Mouse (Mus musculus) brain, embryonic 14.5 days (tissue): ENCODE data around the gene T2. TPM values are rescaled to one million over a fixed set of nuclear protein-coding genes. Genes with fewer than 3 reads are reported as not detected.

Source experiments
- DNase-seq: peaks from one replicate; pipeline ENCODE4 v3.0.0-alpha.2; 2011; ENCODE audit warnings: low read depth
- CTCF ChIP-seq: fragments of 200-500 bp; IDR thresholded peaks from 2 replicates; pipeline ENCODE4 v1.5.1; 2012; ENCODE audit warnings: inconsistent platforms, mild to moderate bottlenecking, moderate library complexity, borderline replicate concordance; ENCODE audit not compliant: insufficient read depth, insufficient read length; ENCODE audit errors: extremely low read depth
- POLR2A ChIP-seq: fragments of 200-500 bp; IDR thresholded peaks from 2 replicates; pipeline ENCODE4 v1.6.1; 2012; ENCODE audit warnings: mild to moderate bottlenecking, inconsistent platforms, borderline replicate concordance; ENCODE audit not compliant: poor library complexity, insufficient read depth, insufficient read length, severe bottlenecking; ENCODE audit errors: extremely low read depth
- polyA plus RNA-seq: library from polyadenylated mRNA; depleted of rRNA; stranded (reverse); fragments of >200 nt; gene quantifications from 2 replicates; pipeline ENCODE4 v1.2.3, GENCODE M21; 2012

Gene T2
- polyA plus RNA-seq, 1 experiment = 0.81 TPM

DNA sequence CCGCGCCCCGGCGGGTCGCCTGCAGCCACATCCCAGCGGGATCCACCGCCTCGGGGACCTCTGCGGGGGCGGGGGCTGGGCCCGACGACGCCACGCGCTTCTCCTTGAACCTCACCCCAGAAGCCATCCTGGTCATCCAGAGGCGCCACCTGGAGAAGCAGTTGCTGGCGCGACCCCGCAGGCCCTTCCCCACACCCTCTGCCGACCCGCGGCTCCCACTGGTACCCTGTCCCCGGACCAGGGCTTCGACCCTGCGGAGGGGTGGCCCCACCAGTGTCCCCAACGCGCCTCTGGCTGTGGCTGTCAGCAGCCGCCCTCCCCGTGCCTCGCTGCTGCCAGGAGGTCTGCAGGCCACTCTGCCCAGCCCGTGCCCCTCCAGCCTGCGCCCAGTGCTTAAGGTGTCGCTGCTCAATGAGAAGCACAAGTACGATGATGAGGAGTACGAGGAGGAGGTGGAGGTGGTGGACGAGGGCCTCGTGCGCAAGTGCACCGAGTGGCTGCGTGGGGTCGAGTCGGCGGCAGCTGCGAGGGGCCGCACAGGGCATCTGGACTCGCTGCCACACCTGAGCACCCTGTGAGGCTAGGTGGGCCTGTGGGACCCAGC, 14.3 kb upstream of the T2 start:
- TF ChIP-seq POLR2A (no peak), CTCF (no peak)
- peak; percentile 26 for DNase-seq

DNA sequence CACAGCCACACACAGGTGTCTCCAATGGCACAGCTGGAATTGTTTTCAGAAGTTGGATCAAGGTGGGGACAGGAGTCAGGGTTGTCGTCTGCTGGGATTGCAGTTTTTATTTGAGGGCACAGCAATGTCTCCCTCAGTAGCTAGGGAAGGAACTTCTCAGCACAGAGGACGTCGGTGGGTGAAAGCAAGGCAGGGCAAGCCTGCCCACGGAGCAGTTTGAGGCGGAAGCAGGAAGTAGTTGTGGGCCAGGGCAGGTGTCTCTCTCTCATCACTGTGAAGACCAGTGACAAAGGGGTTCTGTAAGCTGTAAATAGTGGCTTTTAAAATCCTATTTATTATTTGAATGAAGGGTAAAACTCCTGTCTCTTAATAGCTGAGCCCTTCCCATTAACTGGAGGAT, 13.1 kb upstream of the T2 start:
- no peak for DNase-seq

DNA sequence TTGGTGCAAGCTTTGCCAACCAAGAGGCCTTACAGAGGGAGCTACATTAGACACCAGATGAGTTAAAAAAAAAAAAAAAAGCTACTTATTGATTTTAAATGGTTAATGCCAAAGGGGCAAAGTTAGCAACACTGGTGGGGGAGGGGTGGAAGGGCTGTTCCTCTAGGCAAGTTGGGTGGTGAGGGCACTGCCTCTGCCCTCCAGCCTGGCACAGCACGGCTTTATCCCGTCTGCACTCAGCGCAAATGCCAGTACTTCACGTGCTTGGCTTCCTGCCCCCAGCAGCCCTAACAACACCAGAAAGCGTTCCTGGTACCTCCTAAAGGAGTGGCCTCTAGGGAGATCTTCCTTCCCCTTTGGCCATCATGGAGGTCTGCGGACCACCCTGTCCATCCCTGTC, 12.4 kb upstream of the T2 start:
- DNase-seq = peak; percentile 34
- TF ChIP-seq CTCF (no peak), POLR2A (no peak)

More for the DNA sequence above, 13.1 kb upstream of the T2 start:
- TF ChIP-seq POLR2A = no peak
- no peak for TF ChIP-seq CTCF

DNA sequence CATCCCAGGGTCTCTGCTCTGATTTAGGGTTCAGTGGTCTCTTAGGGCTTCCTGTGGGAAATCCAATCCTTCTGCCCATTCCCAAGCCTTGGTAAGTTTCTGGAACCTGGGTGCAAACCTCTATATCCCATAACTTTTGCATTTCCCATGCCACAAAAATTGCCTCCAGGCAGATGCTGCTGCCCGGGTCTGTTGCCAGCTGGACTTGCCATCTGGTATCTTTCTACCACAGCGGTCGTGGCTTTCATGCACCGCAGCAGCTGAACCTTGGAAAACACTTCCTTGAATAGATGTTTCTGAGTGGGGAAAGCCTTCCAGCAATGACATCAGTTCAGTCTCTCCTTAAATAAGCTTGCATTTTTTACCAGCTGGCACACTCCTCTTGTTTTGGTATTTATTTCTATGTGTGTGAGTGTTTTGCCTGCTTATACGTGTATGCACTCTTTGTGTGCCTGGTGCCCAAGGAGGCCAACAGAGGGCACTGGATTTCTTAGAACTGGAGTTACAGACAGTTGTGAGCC, 8.0 kb upstream of the T2 start:
- TF ChIP-seq CTCF (no peak), POLR2A (no peak)
- DNase-seq = peak; percentile 51

DNA sequence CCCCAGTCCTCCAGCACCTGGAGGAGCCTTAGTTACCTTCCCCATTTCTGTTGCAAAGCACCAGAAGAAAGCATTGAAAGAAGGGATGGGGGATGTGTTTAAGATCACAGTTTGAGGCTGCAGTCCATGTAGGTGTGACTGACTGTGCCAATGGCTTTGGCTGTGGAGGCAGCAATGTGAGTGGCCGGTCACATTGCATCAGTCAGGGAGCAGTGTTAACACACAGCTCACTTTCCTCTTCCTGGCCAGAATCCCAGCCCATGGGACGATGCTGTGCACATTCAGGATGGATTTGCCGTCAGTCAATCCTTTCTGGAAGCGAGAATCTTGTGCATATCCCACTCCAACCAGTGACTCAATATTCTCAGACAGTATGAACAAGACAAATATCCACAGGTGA, 6.9 kb upstream of the T2 start:
- TF ChIP-seq POLR2A (no peak), CTCF (no peak)

DNA sequence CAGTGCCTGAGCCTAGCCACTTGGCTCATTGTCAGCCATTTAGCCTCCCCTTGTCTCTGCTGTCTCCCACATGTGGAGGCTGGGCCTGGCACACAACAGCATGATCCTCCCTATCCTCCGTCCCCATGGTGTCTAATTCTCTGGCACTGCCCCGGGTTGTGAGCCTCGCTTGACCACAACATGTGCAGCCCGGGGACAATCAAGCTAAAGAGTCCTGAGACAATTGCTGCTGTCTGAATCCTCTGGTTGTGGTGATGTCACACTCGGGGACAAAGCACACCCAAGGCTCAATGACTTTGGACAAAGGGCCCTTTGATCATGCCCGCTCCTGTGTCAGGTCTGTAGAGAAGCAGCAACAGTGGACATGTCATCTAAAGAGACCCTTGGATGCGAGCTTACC, 4.7 kb upstream of the T2 start:
- no peak for DNase-seq
- TF ChIP-seq CTCF (no peak), POLR2A (no peak)

More for the DNA sequence above, 6.9 kb upstream of the T2 start:
- no peak for DNase-seq

DNA sequence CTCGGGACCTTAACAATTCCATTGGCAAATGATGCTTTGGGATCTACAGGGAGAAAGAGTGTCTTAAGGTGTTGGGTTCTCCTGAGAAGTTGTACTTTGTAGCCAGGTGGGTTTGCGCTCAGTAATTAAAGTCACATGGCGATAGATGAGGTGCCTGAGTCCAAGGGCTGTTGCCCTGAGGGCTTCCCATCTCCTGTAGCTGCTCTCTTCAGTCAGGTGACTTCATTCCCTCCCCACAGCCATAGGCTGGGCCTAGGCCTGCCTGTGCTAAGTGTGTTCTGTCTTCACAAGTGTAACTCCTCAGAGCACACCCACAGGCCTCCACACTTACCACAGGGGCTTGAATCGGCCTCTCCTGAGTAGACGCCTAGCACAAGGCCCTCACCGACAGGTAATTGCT, 1.7 kb downstream of the T2 start:
- DNase-seq = no peak
- TF ChIP-seq CTCF (no peak), POLR2A (no peak)

DNA sequence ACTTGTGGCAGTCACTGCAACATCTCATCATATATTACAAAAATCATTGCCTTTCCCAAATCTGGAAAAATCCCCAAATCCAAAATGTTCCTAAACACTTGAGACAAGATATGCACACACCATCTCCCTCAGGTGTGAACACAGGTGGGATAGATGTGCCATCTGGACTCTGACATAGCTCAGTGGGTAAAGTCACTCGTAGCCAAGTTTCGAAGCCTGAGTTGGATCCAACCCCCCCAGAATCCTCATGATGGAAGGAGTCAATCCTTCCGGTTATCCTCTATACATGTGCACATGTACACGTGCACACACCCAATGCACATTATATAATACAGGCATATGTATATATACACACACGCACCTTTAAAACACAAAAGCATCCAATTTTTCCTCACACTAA, 5.1 kb downstream of the T2 start:
- no peak for DNase-seq
- TF ChIP-seq POLR2A (no peak), CTCF (no peak)

DNA sequence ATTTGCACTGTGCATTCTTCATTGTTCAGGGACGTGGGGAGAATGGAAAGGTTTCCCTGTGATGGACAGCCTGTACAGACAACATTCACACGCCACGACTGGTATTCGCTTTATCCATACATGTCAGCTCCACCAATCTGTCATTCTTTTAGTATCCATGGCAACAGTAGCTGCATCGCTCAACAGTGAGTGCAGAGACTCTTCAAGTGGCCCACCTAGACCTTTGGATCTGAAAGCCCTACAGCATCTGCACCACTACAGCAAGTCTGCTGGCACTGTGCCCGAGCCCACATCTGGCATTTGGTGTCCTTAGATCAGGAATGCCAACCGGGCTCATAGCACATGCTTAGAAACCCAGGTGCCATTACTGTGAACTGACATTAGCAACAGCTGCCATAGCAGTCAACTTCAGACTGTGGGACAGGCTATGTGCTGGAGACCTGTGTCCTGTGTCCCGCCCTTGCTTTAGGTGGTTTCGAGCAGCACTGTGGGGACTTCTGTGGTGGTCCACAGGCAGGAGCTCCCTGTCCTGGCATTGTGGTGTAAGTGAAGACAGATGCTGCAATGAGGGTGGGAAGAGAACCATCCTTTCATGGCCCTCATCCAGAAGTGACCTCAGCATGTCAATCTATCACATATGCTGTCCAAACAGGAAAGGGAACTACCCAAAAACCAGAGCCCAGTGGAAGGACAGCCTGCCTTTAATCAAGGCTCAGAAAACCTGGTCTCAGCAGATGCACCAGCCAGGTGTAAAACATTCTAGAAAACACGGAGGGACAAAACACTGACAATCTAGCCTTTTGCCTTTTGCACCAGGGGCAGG, 5.7 kb downstream of the T2 start:
- TF ChIP-seq POLR2A (no peak), CTCF (no peak)
- peak; percentile 76 for DNase-seq

DNA sequence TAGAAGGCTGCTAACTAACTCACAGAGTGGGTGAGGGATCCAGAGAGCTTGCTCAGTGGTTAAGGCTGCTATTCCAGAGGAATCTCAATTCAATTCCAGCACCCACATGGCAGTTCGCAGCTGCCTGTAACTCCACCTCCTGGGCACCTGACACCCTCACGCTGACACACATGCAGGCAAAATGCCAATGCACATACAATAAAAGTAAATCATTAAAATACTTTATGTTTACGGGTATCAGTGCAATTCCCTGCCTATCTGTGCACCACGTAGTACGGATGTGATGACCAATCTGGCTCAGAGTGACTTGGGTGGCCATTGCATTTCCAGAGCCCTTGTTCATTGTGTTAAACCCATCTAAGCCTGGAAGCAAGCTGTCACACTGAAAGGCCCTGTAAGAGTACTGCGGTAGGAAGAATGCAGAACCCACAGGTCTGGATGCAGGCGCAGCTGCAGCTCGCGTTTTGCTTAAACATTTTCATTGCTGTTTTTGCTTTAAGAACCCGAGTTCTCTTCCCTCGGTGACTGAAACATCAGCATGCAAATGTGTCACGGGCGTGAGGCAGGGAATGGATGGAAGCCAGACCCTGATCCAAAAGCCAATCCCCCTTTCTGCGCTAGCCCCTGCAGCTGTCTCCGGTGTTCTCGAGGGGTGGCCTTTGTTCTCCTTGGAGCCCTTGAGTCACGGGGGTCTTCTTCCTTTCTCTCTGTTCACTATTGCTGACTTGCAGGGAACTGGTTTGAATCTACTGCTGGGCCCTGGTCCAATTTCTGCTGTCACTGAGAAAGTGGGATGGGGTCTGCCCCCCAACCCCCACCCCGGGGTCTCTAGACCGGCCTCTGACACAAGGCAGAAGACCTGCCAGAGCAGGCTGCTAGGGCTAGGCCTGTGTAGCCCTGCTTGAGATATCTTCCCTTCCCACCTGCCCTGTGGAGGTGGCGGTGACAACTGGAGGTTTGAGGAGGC, 12.0 kb downstream of the T2 start:
- peak; percentile 88 for DNase-seq
- TF ChIP-seq CTCF (no peak), POLR2A (no peak)

DNA sequence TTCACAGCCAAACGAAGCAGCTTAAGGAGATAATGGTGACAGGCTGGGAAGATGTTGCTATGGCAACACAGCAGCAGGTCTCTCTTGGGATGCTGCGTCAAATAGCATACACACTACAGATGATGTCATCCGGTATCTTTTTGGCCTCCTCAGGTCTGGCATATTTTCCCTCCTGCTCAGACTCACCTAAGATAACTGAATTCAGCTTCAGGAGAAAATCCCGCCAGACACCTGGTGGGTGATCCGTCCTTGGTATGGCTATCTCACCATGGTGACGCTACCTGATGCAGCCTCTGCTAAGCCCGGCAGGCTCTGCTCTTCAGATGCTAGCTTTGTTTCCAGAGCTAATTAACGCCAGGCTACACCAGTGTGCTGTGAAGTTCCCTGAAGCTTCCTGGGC, 12.8 kb downstream of the T2 start:
- TF ChIP-seq CTCF = no peak
- no peak for TF ChIP-seq POLR2A
- peak; percentile 98 for DNase-seq
